Mouse (Mus musculus) retina, adult 2 months (tissue): Measurements from ENCODE around the gene Sgcd.

Experiments used
- DNase-seq: peaks from one replicate; pipeline ENCODE4 v3.0.0-alpha.2; 2012; ENCODE audit warnings: low read depth, low spot score

Gene Sgcd

DNA sequence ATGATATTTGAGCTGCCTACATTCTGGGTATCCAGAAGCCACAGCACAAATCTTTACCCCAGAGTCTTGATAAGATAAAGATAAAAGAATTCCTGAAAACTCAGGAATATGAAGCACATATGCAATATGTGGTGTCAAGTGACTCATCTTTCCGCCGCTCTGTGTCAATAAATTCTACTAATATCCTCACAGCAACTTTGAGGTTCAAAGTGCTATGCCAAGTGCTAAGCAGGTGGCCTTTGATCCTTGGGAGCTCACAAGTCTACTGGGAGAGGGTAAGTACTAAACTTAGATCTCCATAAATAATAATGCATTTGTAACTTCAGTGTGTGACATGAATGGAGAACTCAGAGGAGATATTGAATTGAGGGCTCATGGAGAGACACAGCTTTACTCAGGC lies 848.9 kb downstream of the Sgcd start:
- DNase-seq, result no peak

DNA sequence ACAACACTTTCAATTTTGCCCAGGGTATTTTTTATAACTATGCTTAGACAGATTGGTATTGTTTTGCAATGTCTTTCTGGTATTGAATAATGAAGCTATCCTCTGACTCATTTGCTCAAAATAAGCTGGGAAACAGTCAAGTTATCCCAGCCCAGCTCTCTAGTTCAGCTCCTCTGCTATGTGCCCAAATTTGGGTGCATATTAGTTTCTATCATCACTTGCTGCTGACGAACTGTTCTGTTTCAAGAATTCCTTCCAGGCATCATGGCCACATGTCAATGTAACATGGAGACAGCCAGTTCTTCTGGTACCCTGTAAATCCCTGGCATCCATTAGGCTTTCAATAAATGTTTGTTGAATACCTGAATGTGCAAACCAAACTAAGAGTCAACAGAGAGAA lies 849.5 kb downstream of the Sgcd start:
- no peak for DNase-seq

DNA sequence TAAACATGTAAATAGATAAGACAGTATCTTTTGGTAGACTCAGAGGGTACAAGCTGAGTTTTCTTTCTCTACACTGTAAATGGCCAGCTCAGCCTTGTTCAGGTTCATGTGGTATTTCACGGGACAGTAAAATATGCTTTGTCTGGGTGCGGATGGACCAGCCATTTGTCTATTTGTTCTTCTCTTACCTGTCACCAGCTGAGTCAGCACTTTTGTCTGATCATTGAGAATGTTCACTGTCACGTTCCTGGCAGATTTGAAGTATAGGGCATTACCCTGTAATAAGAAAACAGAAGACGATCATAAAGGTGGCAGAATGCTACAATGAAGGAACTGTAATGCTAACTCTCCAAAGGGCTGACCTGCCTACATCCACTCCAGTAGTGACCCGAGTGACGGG lies 856.4 kb downstream of the Sgcd start:
- DNase-seq, result no peak

DNA sequence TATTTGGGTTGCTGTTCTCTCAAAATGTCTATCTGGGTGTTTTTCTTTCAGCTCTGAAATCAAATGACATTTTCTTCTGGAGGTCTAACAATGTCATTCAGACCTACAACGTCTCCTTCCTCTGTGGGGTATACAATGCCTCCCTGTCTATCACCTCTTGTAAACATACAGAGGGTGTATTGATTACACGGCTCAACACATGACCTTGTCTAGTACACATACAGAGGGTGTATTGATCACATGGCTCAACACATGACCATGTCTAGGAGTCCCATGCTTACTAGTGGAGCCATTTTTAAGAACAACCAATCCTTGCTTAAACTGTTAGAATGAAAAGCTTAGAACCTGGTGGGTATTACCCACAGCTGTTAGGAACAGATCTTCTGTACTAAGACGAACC lies 858.3 kb downstream of the Sgcd start:
- DNase-seq, result no peak

DNA sequence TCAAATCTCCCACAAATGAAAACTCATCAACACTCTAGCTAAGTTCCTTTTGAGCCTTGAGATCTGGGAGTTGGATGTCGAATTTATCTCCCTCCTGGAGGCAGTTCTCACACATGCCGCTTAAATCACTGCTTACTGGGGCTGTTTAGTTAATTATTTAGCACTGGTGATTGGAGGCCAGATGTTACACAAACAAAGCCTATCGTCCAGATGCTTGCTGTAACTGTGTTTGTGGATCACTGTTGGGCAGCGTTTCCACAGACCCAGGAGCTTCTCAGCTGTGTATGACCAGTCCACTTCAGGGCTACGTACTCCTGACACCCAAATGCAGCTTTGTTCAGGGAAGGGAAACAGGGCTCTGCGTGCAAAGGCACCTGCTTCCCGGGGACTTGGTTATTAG lies 858.8 kb downstream of the Sgcd start:
- peak; percentile 6 for DNase-seq

DNA sequence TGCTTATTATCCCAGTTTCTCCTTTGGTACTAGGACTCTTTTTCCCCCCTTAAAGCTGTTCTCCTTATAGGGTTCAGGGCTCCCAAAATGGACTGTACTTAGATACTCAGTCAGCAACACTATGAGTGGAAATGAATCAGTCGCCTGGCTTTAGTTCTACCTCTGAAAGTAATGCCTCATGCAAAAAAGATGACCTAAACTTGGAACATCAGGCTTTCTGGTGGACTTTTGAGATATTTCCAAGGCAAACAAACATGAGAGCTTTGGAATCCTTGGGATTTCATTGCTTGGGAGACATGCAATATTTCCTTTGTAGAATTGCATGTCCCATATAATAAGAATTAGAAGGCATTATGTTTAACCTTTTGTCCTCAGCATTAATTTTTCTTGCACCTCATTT lies 859.6 kb downstream of the Sgcd start:
- DNase-seq, result no peak

DNA sequence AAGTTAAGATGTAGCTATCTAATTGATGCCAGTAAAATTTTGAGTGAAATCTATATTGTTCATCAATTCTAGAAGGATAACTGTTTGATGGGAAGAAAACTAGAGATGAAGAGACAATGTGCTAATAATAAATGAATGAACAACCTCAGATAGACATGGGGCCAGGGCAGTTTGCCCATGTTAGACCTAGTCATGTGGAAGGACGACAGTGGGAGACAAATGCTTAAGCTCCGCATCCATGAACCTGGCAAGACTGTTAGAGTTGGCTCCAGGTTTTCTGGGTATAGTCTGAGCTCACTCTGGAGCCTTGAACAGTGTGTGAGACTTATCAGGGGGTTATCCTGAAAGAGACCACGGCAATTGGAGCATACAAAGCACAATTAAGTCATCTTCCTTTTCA lies 860.4 kb downstream of the Sgcd start:
- no peak for DNase-seq

DNA sequence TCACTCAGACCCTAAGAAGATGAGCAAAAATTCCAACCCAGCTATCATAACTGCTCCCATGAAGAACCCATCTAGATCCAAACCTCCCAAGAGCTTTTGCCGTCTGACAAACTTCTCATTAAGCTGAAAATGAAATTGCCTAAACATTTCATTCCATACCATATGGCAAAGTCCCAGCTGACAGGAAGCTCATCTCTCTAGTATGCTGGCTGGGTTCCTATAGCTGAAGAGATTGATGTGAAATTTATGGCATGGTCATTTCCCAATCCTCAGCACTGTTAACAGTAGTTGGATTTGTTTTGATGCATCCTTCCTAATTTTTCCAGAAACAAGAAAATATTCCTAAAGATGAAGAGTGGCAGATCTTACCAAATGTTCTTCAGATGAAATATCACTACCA lies 867.9 kb downstream of the Sgcd start:
- DNase-seq, result no peak

DNA sequence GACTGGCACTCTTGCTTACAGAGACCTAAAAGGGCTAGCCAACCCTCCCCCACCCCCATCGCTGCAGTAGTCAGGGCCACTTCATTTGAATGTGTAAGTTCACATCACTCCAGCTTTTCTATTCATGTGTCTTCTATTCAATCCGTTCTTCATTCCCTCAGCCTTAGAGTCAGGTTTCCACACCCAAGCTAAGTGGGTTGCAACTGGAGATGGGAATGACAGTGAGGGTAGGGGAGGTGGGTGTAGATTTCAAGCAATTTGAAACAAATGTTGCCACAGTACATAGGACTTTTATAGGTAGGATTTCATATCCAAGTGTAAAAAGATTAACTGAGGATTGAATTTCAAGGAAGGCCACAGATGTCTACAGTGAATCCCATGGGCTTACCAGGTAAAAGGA lies 870.9 kb downstream of the Sgcd start:
- no peak for DNase-seq

DNA sequence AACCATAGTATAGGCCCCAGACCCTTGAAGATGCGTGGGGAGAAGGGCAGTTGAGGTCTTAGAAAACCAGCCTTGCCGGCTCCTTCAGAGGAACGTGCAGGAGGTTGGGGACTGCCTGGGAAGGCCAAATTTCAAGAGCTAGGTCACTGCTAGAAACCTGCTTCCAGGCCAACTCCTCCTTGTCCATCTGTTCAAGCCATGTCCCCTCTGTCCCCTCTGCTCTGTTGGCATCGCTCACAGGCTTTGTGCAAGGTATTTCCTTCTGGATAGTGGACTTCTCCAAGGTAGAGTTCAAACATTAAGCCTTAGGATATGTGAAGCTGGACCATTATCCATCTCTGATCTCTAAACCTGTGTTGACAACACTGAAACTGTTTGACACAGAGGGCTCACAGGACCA lies 874.4 kb downstream of the Sgcd start:
- no peak for DNase-seq

DNA sequence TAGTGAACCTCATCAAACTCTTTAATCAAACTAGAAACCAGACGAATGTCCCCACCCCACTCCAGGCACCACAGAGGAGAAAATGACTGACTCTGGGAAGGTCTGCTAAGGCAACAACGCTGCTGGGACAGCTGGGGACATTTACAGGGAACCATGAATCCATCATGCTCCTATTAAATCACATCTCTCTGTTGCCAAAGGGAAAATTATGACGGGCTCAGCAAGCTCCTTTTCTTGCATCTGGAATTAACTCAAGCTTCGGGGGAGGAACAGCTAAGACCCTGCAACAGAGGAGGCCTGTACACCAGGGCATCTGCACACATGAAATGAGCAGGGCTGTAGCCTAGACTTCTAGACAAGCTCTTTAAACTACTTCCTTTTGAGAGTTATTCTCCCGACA lies 875.7 kb downstream of the Sgcd start:
- no peak for DNase-seq

DNA sequence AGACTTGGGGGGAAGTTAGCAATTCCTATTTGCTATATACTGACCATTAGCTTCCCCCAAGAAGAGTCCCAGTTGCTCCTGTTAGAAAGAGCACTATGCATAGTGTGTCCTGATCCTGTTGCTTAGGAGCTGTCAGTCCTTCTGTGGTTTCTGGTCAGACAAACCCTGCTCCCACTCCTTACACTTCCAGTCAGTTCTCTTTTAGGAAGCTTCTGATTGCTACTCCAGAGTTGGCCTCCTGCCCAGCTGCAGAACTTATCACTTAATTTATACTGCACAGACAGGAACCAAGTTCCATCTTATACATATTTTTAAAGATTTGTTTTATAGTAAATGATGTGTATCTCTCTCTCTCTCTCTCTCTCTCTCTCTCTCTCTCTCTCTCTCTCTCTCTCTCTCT lies 878.5 kb downstream of the Sgcd start:
- DNase-seq, result no peak

DNA sequence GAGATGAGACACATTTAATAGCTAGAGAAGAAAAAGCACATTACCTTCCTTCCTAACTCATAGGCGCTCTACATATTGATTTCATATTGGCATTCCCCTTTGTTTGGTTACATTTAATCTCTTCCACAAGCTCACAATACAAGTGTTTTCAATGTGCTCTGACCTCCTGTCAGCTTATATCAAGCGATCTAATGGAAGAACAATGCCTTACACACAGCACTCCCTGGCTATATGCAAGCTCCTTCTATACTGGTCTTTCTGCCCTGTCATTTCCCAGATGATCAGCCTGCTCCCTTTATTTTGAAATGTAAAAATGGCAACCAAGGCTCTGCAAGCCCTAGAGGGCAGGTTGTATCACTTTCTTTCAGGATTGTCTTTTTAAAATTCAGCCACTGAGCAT lies 881.1 kb downstream of the Sgcd start:
- DNase-seq, result no peak

DNA sequence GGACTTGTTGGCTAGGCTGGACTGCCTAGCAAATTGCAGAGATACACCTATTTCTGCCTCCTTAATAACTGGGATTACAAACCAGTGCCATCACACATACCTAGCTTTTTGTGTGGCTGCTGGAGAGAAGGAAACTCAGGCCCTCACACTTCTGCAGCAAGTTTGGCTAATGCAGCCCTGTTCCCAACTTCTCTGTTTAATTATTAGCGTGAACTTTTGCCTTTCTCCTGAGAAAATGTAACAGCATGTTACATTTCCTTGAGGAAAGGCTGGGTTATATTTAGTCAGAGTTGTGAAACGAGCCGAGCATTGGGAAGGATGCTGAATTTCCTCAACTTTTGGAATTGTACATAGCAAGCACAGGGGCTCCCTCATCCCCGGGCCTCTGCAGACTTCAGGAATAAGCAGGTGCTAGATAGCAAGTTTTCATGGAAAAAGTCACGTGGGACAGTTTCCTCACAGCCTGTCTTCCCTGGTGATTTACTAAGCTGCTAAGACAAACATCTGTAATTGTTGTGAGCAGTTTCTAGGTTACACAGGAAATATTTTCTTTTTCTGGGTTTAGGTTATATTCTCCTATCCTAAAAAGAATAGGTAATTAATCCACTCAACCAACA lies 895.4 kb downstream of the Sgcd start:
- no peak for DNase-seq

DNA sequence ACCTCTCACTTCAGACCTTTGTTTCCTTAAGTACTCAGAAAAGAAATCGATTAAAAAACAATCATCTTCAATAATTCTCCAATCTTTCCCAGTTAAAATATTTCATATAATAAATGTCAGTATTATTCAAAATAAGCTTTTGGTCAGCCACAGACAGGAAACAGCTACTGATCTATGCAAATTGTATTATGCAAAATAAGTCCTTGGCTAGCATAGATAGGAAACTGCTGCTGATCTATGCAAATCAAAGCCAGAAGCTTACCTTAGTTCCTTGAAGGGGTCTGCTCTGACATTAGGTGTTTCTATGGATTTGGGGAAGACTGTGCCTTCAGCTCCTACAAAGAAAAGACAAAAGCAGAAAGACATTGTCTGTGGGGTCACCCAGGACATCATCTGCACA lies 906.3 kb downstream of the Sgcd start:
- DNase-seq, result no peak

DNA sequence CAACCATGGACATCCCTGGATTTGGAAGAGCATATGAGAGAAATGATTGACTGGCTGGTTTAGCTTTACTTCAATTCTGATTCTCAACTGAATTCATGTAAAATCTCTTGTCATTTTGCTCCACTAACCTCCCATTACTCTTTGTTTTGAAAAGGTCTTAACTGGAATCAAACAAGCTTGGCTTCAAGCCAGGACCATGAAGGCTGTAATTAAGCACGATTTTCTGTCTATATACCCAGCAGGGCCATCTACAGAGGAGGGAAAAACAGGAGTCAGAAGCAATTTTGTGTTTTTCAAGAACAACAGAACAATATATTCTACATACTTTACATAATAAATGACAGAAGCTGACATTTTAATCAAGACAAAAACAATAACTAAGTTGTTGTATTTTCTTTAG lies 915.2 kb downstream of the Sgcd start:
- DNase-seq, result no peak

DNA sequence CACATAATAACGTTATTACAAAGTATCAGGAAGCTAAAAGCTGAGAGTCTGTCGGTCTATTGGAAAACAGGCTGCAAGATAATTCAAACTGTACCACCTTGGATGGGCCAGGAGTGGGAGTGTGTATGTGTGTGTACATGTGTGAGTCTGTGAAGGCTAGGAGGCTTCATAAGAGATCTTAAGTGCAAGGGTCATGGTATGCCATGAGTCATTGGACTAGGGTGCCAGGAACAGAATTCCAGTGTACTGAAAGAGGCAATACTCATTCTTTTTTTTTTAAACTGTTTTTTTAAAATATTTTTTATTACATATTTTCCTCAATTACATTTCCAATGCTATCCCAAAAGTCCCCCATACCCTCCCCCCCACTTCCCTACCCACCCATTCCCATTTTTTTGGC lies 917.6 kb downstream of the Sgcd start:
- no peak for DNase-seq

DNA sequence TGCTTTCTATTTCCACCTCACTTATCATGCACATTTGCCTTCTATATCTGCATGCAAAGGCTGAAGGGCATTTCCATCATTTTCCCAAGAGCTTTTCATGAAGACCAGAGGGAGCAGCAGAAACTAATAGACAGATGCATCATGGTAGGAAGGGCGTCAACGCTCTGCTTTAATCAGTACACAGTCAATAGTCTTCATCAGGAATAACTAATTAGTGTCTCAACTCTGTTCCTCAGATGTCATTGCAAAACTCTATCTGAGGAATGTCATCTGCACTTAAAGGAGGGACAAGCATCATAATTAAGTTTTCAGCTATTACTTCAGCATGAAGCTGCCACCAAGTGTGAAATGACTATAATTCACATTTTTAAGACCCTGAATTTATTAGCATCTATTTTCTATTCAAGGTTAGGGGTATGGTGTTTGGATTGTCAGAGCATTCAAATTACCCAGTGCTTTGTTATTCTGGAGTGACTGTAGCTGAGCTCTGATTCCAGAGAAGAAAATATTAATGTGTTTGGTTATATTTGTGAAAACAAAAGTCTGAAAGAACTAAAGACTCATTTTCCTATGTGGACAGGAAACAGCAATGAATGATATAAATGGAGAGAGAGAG lies 918.9 kb downstream of the Sgcd start:
- DNase-seq, result no peak

DNA sequence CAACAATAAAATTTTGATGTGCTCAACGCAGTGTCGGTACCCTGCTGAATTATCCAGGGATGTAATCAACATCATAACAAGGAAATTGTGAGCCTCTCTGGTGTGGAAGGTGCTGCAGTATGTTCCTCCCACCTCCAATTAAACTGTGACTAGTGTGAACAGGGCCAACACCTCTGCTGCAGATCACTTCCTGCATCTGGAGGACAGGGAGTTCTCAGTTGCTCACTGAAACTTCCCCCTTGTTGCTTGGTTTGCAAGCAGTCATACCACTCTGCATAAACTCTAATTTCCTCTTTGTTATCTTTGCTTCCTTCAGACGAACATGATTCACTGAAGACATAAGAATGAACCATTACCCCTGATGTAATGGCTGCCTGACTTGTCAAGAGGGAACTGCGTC lies 925.1 kb downstream of the Sgcd start:
- DNase-seq, result no peak

DNA sequence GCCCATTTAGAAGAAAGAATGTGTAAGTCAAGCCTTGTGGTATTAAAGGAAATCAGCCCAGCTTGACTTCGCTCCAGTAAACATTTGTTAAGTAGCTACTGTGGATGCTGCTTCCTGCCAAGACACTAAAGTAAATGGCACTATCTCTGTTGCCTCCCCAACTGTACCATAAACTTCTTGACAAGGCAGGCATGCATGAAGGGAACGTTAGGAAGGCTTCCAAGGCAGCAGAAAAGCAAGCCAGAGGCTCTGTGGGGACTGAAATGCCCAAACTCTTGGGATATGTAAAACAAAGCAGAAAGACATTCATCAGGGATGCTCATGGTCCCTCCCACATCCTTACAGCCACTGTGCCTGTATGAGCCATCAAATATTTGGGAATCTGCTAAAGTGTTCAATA lies 938.4 kb downstream of the Sgcd start:
- DNase-seq, result no peak

DNA sequence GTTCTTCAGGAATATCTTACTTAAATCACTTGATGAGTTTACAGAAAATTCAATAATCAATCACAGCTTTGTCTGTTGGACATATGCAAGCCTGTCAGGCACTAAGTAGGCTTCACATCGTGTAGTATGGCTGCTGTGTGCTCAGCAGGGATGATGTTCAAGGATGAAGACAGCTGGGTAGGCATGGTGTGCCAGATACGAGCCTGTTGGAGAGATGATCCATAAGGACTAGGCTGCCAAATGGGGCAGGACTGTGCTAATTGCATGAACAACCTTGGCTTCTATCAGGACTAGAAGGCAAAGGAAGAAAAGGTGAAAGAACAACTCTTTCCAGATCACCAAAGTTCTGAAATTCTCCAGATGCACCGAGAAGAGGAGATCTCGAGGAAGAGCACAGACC lies 939.0 kb downstream of the Sgcd start:
- DNase-seq, result no peak

DNA sequence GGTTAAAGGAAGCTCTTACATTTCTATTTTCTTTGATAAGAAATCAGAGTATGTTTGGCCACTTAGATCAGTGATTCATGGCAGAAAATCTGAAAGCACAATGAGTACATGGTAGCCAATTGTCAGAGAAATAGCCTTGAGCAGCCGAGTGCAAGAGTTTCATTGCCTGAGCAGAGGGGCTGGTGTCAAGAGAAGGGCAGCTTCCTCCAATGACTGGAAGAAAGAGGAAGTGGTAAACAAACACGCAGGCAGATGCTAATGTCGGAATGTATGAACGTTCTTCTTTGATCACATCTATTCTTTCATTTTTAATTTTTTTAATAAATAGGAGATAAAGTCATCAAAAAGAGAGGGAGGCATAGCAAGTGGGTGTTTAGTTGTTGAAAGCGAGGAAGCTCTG lies 956.5 kb downstream of the Sgcd start:
- DNase-seq, result no peak

DNA sequence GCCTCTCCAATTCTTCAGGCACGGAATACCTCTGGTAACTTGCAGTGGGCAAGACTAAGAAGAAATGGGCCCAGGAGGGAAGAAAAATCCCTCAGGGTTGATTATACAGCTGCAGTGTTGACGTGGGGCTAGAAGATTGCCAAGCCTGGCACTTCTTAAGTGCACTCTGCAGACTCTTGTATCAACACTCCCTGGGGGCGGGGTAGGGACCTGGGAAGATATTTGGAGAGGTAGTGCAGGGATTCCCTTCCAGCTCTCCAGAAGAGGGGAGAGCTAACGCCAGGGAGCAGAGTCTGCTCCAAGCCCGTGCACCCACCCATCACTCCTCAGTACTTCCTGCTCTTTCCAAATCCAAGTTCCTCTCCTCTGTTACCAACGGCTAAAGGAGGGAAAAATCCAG lies 967.9 kb downstream of the Sgcd start:
- DNase-seq, result no peak

DNA sequence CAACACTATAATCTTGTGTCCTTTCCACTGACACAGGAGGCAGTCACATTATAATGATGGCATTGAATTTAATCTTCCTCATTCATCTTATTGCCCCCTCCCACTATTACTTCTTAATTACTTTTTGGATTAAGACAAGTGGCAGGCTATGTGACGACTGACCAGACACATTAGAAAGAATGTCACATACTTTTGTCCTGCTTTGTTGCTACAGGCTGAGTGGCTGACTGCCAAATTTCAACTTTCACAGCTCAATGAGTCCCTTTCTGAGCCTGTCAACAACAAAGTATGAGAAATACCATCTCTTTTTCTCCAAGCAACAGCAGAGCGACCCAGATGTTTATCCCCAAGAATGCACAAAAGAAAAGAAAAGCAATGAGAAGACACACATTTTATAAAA lies 970.6 kb downstream of the Sgcd start:
- DNase-seq, result no peak
